Mouse (Mus musculus): ENCODE measurements around the gene March6.

March6 gene

GRCm38 (mm10) chr15:31517186-31517585 is 13.7 kb downstream of the March6 start:
- in situ Hi-C loops (cut with MboI; ENCODE audit: low sequenced_read_pairs): loop anchor here (10.0 kb wide), 1 partner anchor 68 kb away; no protein-coding TSS in a partner anchor

DNA sequence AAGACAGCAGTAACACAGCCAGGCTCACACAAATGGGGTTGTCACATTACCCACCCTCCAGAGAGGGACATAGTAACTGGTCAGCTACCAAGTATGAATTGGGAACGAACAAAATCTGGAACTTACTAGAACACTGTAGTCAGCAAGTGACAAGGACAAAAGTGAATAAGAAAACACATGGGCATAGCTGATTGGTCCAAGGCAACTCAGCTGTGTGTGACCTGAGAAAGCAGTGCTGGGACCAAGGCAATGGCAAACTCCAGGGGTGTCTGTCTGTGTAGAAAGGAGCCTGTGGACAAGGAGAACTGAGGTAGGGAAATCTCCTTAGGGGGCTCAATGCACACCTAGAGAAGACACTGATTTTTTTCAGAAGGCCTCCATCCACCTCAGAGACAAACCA is 19.1 kb downstream of the March6 start:
- in situ Hi-C loops (cut with MboI; ENCODE audit: low sequenced_read_pairs): loop anchor here (10.0 kb wide), 1 partner anchor 73 kb away; no protein-coding TSS in a partner anchor

GRCm38 (mm10) chr15:31511406-31511771 is 19.5 kb downstream of the March6 start:
- in situ Hi-C loops (cut with MboI; ENCODE audit: low sequenced_read_pairs): loop anchor here (10.0 kb wide), 1 partner anchor 73 kb away; no protein-coding TSS in a partner anchor

DNA sequence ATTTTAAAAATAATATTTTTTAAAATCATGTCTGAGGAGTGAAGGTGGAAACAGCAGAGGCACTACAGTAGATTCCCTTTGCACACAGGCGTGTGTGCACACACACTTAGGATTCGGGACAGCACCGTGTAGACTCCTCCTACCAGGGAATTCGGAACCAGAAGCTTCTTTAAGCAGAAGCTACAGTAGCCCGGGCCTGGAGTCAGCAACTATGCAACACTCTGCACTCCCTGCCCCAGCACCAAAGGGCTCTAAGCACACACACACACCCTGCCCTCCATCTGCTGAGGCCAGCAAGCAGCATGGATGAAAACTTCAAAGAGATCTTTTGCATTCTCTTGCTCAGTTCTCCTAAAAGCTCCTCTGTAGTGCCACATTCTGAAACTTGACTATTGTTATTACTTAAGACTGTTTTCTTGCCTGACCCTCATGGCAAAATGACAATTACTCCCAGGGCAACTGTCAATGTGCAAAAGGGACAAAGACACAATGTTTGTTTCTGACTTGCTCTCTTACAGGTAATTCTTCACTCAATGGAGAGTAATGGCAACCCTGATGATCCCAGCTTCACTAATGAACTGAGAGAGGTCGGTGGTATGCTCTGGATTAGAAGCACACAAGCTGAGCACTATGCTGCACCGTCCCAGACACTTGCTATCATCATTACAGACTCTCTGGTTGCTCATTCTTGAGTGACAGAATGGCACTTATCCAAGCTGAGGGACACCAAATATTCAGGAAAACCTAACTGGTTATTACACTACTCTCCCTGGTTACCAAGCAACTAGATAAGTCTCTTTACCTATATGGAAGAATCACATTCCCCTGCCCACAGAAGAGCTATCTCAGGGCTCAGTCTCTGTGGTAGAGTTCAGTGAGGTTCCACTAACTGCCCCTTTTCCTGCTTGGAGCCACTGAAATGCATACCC is 20.1 kb downstream of the March6 start:
- in situ Hi-C loops (cut with MboI; ENCODE audit: low sequenced_read_pairs): loop anchor here (10.0 kb wide), 1 partner anchor 74 kb away; no protein-coding TSS in a partner anchor

DNA sequence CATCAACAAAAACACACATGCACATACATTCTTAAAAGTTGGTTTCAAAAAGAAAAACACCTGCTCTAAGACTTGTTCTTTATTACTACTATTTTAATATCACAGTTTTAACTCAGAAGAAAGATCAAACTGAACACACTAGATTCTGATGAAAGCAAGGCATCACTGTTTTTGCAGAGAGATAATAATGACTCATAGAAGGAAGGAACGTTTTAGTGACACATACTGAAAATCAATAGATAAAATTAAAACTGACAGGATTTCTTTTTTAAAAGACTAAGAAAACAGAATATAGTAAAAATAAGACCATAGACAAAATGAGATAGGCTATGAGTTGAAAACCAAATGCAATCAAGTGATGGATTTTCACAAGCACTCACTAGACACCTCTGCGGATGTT is 25.8 kb downstream of the March6 start:
- in situ Hi-C loops (cut with MboI; ENCODE audit: low sequenced_read_pairs): no loop called here

- in situ Hi-C loops (cut with MboI; ENCODE audit: low sequenced_read_pairs): no loop called here
Measured at GRCm38 (mm10) chr15:31503447-31503846, 27.4 kb downstream of the March6 start.

DNA sequence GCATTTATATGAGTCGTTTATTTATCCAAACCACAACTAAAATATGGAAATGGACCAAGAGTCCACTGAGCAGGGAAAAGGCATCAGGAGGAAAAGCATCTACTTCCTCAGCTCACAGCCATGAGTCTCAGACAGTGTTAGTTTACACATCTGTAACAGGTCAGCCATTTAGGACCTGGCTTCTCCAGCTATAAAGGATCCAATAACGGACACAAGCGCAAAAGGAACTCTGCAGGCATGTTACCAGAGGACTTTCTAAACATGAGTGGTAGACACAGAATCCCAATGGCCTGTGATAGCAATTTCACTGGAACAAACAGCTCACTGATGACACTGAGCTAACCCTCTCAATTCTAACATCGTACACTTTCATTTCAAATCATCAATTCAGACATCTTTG is 27.9 kb downstream of the March6 start:
- in situ Hi-C loops (cut with MboI; ENCODE audit: low sequenced_read_pairs): no loop called here

DNA sequence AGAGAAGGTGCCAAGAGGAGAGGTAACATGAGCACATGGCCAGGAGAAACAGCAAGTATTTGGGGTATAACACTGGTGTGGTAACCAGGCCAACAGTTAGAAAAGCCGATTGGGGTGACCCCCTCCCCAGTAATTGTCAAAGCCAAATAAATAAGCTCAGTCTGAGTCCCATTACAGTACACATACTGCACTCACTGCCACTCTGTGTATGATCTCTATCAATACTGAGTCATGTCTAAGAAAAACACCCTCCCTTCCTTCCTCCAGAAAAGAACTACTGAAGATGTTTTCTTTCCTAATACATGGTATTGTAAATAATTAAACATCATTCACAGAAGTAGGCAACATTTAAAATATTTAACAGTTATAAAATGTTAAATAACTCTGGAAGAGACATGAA is 28.5 kb downstream of the March6 start:
- in situ Hi-C loops (cut with MboI; ENCODE audit: low sequenced_read_pairs): no loop called here

GRCm38 (mm10) chr15:31494803-31495202 is 36.0 kb downstream of the March6 start:
- in situ Hi-C loops (cut with MboI; ENCODE audit: low sequenced_read_pairs): no loop called here

GRCm38 (mm10) chr15:31494310-31494709 is 36.5 kb downstream of the March6 start:
- in situ Hi-C loops (cut with MboI; ENCODE audit: low sequenced_read_pairs): no loop called here

GRCm38 (mm10) chr15:31487407-31487806 is 43.4 kb downstream of the March6 start:
- in situ Hi-C loops (cut with MboI; ENCODE audit: low sequenced_read_pairs): no loop called here

DNA sequence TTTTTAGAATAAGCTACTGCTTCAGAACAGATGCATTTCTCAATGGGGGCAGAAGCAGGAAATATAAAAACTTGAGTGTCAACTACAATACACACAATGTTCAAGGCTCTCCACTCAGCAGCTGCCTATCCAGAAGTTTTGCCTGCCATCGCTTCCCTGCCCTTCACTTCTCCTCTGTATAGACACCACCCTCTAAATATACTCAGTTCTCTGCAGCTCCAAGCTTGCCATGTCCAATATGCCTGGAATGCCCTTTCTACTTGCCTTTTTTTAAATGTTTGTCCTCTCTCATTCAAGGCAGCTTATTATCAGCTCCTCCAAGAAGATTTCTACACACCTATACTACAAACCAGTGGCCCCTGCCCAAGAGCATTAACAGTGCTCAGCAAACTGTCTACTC is 54.2 kb downstream of the March6 start:
- in situ Hi-C loops (cut with MboI; ENCODE audit: low sequenced_read_pairs): no loop called here

DNA sequence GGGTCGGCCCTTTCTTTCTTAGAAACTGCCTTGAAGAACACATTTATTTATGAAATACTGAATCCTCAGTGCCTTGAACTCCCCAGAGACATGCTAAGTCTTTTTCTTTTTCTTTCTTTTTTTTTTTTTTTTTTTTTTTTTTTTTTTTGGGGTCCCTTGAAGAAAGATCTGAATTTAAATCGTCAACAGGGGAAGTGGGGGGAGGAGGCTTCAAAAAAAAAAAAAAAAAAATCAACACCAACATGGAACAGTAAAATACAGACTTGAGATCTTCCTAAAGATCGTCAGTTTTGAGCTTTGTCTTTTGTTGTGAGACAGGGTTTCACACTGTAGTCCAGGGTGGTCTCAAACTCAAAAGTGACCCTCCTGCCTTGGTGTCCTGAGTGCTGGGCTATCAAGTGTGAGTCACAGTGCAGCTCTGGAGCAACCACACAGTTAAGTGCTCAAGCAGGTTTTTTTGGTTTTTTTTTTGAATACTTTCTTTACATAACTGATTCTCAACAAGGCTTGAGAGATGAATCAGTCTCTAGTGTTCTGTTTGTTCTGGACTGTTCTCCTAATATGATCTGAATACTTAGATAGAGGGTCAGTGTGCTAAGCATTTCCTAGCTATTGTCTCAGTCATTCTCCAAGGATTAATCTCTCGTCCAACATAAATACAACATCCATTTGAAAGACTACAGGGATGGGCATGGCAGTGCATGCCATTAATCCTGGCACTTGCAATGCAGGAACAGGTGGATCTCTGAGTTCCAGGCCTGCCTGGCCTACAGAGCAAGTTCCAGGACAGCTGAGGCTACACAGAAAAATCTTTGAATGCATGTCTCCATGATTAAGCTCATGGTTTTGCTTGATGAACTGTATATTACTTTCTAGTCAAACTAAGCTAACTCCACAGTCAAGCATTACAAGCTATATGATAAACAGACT is 57.9 kb downstream of the March6 start:
- in situ Hi-C loops (cut with MboI; ENCODE audit: low sequenced_read_pairs): no loop called here

DNA sequence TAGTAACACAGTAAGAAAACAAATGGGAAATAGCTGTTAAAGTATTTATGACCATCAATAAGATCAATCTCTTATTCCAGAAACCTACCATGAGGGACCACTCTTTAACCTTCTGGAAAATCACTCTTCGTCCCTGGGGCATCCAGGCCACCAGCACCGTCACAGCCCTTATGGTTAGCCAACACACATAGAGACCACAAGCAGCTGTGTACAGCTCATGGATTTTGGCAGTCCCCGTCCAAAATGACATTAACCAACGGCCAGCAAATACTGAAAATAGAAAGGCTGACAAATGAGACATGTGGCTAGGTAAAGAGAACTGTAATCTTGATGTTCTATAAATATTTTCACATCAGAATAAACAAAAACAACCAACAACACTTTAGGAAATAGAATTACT is 59.3 kb downstream of the March6 start:
- in situ Hi-C loops (cut with MboI; ENCODE audit: low sequenced_read_pairs): no loop called here

DNA sequence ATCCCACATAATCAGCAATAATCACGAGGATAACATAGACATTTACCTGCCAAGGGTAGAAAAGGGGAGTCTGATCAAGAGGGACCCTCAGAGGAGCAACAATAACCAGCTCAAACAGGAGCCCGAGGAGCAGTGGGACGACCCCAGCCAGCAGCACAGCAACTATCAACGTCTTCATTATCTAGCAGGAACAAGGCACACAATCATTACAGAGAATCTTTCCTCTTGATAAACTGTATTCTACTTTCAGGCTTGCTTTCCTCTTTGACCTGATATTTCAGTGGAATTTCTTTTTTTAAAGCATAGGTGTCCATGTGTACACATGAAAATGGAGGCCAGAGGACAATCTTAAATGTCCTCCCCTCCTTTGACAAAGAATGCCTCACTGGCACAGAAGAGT is 61.4 kb downstream of the March6 start:
- in situ Hi-C loops (cut with MboI; ENCODE audit: low sequenced_read_pairs): no loop called here

DNA sequence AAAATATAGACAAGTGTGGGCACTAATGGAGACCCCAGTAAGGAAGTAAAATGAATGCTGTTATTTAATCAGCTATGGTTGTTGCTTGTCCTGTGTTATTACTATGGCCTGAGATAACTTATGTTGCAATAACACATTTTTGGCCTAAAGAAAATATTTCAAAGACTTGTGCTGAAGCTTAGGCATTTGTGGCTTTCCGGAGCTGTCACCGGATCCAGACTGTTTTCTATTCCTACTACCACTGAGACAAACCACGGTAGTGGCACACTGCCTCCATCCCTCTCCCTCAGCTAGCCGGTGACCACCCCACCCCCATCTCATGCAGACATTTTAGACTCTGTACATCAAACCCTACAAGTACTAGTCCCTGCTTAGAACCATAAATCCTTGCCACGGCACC is 62.0 kb downstream of the March6 start:
- in situ Hi-C loops (cut with MboI; ENCODE audit: low sequenced_read_pairs): no loop called here

GRCm38 (mm10) chr15:31466749-31467148 is 64.1 kb downstream of the March6 start:
- in situ Hi-C loops (cut with MboI; ENCODE audit: low sequenced_read_pairs): no loop called here

DNA sequence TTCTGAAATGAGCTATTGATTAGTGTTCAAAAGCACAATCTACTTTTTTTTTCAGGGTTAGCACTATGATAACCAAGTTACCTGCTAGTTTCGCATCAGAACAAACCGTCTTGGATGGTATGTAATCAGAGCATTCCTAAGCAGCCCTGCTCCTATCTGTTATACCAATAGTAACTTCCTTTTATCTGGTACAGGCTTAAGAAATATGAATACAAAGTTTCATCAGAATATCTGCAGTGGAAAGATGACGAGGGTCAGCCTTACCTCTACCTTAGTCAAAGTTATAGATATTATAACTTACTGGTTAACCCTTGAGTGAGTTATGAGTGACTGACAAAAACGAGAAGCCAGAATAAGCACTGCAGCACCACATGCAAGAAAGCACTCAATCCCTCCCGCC is 64.6 kb downstream of the March6 start:
- in situ Hi-C loops (cut with MboI; ENCODE audit: low sequenced_read_pairs): no loop called here

DNA sequence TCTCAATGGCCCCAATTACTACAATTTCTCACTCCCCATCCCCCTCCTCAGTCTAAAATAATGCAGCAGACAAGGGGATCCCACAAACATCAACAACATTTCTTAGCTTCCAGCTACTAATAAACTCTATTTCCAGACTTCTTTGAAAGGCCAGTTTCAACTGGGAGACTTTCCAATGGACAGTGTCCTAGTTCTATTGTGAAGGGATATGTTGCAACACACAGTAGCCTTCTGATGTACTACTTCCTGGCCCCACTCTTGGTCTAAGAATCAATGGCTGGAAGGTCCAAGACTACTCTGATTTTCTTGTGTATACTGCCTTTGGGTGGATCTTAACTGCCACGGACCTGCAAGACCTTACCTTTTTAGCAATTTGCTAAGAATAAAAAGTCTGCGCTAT is 65.0 kb downstream of the March6 start:
- in situ Hi-C loops (cut with MboI; ENCODE audit: low sequenced_read_pairs): no loop called here

GRCm38 (mm10) chr15:31460571-31460970 is 70.3 kb downstream of the March6 start:
- in situ Hi-C loops (cut with MboI; ENCODE audit: low sequenced_read_pairs): no loop called here

- in situ Hi-C loops (cut with MboI; ENCODE audit: low sequenced_read_pairs): no loop called here
Measured at GRCm38 (mm10) chr15:31458081-31458480, 72.8 kb downstream of the March6 start.
